Mouse (Mus musculus) right cerebral cortex, adult 2 months (tissue): ENCODE measurements around the gene Rbpj.
A peak's percentile ranks its signal among the peaks of the same experiment; 100 is the strongest.

Experiments
- DNase-seq, 2 experiments: peaks; one replicate each; pipeline ENCODE4 v3.0.0; 2021 to 2022; ENCODE audit warnings: low spot score in 2 of 2

Rbpj gene

DNA sequence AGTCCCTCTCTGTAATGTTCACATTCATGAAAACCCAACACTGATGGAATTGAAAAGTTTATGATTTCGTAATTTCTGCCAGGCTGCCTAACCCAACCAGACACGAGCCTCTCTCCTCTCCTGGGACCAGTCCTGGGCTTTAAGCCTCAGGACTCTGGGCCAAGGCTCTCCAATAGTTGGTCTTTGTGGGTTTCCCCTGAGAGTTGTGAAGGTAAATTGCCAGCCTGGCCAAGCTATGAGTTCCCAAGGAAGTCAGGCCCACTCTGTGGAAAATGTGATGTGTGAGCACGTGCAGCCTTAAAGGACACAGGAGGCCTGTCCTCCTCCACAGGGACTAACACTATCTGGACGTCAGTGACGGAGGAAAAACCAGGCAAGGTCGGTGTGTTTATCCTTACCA lies 85.4 kb downstream of the Rbpj start:
- no peak for DNase-seq

- DNase-seq = no peak
Measured at GRCm38 (mm10) chr5:53551910-53552309, 86.0 kb downstream of the Rbpj start.

DNA sequence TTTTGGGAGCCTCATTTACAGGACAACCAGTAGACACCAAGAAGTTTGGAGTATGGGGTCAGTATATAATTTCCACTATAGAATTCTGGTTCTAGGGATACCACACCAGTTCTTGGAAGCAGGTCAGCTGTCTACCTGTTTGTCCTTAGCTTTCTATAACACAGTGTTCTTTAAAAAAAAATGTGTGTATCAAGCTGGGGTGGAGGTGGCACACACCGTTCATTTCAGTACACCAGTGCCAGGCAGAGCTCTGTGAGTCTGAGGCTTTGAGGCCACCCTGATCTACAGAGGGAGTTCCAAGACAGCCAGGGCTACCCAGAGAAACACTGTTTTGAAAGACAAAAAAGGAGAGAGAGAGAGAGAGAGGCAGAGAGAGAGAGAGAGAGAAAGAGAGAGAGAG lies 87.3 kb downstream of the Rbpj start:
- no peak for DNase-seq

GRCm38 (mm10) chr5:53554180-53554579 lies 88.2 kb downstream of the Rbpj start:
- DNase-seq = no peak

GRCm38 (mm10) chr5:53554926-53555325 lies 89.0 kb downstream of the Rbpj start:
- DNase-seq = no peak

- DNase-seq = no peak
Measured at GRCm38 (mm10) chr5:53555474-53555873, 89.5 kb downstream of the Rbpj start.

DNA sequence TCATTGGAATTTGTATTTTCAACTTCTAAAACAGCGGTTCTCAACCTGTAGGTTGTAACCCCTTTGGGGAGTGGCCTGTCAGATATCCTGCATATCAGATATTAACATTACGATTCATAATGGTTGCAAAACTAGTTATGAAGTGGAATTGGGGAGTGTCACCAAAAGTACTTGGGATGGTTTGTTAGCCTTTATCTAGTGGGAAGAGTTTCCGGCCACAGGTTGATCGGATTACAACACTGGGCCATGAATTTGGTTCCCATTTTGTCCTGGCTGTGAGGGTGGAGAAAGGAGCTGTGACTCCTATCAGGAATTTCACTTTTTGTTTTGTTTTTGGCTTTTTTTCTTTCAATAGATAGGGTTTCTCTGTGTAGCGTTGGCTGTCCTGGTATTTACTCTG lies 90.0 kb downstream of the Rbpj start:
- no peak for DNase-seq

DNA sequence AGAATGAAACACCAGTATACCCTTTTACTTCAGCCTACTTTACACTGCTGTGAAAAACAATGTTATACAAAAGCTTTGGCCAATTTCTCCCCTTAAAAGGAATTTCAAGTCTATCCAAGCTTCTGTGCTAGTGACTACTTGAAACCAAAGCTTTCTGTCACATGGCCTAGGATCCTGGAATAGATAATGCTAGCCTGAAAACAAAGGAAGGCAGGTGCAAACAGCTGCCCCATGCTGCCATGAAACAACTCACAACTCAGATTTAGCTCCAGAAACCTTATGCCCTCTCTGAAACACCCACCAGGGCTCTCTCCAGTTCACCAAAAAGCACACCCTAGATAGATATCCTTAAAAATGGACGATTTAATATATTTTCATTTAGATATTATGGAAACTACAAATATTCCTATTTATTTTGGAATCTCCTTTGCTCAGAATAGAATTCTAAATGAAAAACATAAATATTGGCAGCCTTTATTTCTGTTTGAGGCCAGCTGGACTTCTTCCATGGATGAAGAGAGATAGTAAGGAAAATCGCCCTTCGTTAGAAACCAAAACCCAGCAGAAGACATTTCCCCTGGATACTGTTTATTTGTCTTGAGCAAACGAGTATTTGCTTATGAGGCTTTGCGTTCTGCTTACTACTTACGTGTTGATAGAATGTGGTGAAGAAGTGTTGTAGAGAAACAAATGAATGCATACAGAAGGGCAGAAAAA lies 91.8 kb downstream of the Rbpj start:
- DNase-seq = no peak

GRCm38 (mm10) chr5:53561160-53561559 lies 95.2 kb downstream of the Rbpj start:
- no peak for DNase-seq

- no peak for DNase-seq
Measured at GRCm38 (mm10) chr5:53564309-53564708, 98.4 kb downstream of the Rbpj start.

- no peak for DNase-seq
Measured at GRCm38 (mm10) chr5:53565213-53565794, 99.4 kb downstream of the Rbpj start.

GRCm38 (mm10) chr5:53566485-53567083 lies 100.6 kb downstream of the Rbpj start:
- DNase-seq = no peak

DNA sequence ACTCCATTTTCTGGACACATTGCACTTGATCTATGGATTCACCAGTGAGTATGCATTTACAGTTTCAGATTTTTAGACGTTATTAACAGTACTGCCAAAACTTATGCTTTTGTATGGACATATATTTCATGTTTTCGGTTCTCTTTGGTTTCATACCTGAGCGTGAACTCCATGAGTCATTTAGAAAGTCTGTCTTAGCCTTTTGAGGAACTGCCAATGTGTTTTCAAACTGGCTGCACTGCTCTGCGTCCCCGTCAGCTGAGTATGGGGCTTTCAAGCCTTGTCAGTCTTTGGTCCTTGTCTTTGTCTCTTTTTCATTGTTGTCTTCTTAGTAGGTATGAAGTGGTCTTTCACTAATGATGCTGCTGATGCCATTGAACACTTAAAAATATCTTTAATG lies 106.5 kb downstream of the Rbpj start:
- DNase-seq = no peak

GRCm38 (mm10) chr5:53574883-53575442 lies 109.0 kb downstream of the Rbpj start:
- DNase-seq = no peak

GRCm38 (mm10) chr5:53577272-53577889 lies 111.4 kb downstream of the Rbpj start:
- DNase-seq = no peak

GRCm38 (mm10) chr5:53584069-53584767 lies 118.3 kb downstream of the Rbpj start:
- no peak for DNase-seq

GRCm38 (mm10) chr5:53588421-53589171 lies 122.6 kb downstream of the Rbpj start:
- DNase-seq = peak; percentile 22 to 78

GRCm38 (mm10) chr5:53589172-53589960 lies 123.4 kb downstream of the Rbpj start:
- peak; percentile 95 to 98 for DNase-seq

DNA sequence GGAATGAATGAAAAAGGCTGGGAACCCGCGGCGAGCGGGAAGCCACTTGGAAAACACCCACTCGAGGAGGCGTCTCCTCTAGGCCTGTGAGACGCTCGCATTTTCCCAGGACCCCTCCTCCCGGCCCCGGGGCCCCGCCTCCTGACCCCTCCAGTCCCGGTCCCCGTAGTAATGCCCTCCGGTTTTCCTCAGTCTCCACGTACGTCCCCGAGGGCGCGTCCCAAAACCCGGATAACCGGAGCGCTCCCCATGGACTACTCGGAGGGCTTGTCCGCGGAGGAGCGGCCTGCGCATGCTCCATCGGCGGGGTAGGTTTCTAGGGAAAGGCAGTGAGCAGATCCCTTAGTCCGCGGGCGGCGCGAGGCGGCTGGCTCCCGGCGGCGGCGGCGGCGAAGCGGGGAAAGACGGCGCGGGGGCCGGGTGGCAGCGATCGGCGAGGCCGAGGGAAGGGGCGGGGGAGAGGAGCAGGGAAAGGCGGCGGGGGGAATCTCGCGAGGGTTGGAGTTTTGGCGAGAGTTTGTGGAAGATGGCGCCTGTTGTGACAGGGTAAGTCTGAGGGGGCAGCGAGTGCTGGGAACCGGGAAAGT lies 124.3 kb downstream of the Rbpj start:
- peak; percentile 99 to 100 for DNase-seq
